Mouse (Mus musculus): ENCODE data around the gene Tbc1d24.

Gene Tbc1d24

DNA sequence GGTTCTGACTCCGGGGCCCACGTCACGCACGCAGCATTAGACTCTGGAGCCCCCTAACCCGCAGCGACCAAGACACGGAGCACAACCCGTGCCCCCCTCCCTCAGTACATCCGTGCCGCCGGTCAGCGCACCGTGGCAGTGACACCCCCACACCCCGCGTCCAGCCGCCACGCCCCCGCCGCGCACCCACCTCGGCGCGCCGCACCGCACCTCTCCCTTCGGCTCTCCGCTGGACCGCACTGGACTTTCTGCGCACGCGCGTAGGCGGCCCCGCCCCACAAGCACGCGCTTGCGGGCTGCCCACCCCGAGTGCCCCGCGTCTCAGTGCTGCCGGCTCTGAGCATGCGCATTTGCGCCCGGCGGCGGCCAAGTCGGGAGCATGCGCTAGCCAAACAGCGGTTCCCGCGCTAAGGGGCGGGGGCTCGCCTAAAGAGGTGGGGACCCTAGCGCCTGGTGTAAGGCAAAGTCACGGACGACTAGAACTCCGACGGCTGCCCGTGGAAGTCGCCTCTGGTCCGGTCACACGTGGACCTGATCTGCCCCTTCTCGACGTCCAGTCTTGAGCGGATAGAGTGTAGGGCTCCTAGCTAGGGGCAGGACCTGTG is at the start of gene Tbc1d24:
Gene Tbc1d24 (minus strand): TSS at position 279 of the 605 bp plus-strand sequence.
- DNase-seq: peak; percentile 97

DNA sequence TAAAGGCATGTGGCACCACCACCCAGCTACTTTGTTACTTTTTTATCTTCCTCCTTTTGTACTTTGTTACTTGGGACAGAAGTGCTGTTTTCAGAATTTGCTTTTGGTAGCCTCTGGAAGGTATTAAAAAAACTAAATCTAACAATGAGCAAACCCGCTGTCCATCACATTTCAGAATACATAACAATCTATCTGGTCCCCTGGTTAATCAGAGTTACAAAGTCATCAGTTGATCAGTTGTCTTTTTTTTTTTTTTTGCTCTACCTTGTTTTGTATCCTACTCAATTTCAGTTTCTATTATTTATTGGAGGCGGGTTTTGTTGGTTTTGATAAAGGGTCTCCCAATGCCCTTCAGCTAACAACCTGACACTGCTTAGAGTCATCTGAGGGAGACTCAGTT is 47.0 kb upstream of the Tbc1d24 start:
- DNase-seq: no peak

DNA sequence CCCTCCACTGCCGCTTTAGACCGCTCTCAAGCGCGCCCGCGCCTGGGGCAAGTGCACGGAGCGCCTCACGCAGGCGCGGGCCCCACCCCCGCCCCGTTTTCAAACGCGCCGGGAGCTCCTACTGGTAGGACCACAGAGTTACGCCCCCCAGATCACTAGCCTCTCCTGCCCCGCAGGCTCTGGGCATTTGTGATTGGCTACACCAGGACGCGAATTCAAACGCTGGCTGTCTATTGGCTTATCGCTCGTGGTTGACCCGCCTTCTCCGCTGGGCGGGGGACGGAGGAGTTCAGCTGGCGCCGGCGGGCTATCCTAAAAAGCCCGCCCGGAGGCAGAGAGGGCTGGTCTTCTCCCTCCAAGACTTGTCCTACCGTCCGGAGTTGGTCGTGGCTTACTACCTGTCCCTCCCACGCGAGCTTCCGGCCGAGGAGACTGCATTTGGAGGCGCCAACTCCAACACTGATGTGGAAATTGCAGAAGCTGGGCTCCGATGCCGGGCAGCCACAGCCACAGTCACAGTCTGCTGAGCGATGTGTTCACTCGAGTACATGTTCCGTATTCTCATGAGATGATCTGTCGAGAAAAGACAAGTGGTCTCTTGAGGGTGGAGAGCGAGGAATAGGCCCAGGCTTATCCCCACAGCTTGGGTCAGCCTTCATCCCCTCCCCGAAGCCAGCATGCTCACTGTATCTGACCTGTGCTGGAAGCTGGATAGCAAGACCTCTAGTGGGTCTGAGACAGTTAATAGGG is 46.1 kb upstream of the Tbc1d24 start, which contains the start of gene Ccnf:
Gene Ccnf (minus strand): TSS at position 165 of the 750 bp plus-strand sequence.
- DNase-seq: peak; percentile 99

DNA sequence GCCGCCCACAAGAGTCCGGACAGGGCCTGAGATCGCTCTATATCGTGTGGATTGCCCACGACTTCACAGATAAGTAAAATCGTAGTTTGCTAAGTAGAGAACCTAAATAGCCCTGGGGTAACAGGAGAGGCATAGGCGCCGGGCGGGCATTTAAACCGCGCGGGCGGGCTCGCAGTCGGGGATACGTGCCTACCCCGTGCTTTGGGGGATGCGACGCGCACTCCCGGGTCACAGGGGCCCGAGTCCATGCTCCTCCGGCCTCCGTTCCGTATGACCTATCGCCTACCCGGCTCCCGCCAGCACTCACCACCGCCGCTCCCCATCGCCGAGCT is 45.6 kb upstream of the Tbc1d24 start:
- DNase-seq: no peak

DNA sequence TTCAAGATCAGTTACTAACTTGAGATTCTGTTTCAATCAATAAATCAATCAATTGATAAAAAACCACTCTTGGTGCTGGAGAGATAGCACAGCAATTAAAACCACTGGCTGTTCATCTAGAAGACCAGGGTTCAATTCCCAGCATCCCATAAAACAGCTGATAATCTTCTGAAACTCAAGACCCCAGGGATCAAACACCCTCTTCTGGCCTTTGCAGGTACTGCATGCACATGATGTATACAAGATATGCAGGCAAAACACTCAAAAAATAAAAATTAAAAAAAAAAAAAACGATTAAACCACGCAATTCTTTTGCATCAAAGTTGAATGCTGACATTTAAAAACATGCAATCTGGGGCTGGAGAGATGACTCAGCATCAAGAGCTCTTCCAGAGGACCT is 43.3 kb upstream of the Tbc1d24 start:
- no peak for DNase-seq

DNA sequence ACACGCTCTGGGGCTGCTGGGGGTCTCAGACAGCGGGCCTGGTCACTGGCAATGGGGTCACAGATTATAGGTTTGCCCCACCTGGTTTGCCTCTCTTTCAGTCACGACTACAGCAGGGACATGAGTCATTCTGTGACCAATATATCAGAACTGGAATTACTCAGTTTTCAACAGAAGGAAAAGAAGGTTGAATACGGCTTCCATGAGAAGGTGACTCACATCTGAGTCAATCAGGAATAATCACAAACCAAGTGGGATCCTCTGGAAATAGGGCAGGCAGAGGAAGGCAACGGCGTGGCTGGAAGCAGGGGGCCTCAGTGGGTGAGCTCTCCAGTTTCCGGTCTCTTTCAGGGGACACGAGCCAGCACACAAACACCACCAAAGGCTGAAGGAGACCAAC is 38.7 kb upstream of the Tbc1d24 start:
- DNase-seq: no peak

DNA sequence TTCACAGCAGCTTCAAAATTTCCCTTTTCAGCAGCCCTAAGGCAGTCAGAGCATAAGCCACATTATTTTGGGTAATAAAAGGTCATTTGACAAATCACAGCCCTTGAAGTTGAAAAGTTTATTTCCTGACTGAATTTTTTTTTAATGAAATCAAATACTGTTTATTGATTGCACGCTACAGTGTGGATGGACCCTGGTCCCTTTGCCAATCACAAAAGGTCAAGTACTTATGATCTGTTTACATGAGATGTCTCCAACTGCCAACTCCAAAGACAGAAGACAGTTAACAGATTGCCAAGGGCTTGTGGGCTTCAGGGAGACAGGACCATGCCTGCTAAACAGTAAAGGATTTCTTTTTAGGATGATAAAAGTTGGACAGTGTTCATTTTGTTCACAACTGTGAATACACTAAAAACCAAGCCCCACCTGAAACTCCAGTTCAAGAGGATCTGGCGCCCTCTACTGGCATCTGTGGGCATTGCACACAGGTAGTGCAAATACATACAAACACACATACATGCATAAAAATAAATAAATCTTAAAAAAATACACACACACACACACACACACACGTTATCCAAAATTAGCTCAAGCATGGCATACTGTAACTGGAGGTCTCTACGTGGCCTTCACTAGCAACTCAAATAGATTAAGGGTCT is 38.1 kb upstream of the Tbc1d24 start:
- DNase-seq: peak; percentile 75

DNA sequence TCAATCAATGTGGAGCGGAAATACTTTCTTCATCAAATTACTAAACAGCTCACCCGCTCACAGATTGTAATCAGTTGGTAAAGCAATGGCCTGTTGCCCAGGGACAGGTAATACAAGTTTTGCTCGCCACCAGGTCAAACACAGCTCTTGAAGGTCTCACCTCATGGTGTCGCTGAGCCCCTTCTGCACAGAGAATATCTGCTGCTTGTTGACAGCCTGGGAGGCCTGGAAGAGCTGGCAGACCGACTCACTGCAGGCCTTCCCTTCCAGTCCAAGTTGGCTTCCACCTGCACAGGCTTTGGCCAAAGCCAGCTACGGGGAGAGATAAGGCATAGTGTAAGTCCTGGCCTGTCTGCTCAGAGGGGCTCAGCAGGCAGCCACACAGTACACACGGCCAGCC is 31.6 kb upstream of the Tbc1d24 start:
- DNase-seq: no peak

DNA sequence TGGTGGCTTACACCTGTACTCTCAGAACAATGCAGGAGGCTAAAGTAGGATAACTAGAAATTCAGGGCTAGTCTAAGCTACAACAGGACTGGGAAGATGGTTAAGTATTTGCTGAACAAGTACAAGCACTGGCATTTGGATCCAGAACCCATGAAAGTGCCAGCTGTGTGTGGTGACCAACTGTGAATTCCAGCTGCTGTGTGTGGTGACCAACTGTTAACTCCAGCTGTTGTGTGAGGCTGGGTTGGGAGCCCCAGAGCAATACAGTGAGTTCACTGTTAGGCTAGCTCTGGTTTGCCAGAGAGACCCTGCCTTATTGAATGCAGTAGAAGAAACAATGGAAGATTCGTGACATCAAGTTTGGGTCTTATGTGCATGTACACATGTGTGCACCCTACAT is 31.1 kb upstream of the Tbc1d24 start:
- DNase-seq: no peak

DNA sequence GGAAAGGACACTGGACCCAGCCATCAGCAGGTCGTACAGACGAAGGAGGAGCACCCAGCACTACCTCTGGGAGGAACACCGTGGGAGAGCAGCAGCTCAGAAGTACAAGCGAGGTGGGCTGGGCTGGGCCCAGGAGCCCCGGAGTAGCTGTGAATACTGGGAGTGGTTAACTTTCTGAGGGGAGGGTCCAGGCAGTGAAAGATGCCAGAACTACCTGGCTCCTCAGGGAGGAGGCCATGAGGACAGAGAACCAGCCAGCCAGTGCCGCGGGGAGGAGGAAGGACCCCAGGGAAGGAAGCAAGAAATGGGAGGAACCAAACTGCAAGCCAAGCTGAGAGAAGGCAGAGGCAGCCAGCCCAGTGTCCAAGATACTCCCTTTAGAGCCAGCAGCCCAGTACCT is 22.6 kb upstream of the Tbc1d24 start:
- DNase-seq: no peak

DNA sequence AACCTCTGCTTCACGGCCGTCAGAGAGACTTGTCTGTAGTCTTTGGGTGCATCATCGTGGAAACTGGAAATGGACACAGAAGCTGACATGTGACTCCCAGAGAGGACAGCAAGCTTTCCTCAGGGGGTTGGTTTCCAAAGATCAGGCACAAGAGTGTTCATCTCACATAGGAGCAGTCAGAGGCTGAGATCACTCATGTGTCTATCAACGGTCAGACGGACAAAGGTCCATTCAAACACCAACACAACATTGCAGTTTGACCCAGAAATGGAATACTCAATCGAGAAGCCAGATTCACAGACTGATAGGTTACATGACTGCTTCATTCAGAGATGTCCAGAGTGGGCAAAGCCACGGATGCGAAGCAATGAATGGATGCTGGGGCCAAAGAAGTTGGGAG is 21.4 kb upstream of the Tbc1d24 start:
- DNase-seq: no peak

DNA sequence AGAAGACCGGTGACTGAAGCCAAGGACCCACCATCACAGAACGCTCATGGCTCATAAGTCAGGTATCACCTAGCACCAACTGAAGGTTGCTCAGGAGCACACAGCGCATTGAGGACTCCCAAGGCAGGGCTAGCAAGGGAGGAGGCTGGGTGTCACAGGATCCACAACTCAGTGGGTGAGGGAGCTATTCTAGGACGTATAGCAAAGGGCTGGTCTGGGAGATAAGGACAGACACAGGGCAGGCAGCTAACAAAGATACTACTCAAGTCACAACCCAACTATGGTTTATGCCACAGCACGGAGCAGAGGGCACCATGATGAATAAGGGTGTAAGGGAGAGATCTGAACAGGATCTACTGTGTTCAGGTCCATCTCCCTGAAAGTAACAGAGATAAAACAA is 20.5 kb upstream of the Tbc1d24 start:
- DNase-seq: peak; percentile 82

DNA sequence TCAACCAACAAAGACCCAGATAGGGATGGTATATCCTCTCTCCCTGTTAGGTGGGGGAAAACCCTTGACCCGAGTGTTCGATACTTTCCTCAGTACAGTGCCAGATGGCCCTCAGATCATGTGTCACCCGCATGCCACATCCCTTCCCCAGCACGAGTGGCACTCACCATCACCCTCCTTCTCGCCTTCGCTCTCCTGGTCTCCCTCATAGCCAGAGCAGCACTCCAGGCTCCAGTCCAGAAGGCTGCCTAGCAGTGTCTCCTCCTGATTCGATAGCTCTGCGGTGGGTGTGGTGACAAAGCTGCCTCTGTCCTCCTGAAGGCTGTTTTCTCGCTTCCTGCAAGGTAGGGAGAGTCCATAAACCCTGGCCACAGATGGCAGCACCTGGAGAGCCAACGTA is 19.4 kb upstream of the Tbc1d24 start:
- no peak for DNase-seq

DNA sequence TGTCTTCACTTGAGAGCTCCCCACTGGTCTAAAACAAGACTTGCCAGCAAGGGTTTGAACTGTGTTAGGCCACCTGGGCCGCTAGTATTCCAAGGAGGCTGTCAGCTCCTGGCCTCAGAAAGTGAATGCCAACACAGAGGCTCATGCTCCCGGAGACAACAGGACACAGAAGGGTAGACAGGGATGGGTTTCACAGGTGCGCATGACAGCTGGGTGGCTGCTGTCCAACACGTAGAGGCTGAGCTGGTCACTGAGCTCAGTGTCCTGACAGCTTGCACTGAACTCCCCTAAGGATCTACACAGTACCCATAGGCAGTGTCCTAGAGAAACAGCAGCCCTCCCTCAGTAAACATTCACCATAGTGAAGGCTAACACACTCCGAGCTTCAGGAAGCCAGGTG is 18.2 kb upstream of the Tbc1d24 start:
- no peak for DNase-seq

DNA sequence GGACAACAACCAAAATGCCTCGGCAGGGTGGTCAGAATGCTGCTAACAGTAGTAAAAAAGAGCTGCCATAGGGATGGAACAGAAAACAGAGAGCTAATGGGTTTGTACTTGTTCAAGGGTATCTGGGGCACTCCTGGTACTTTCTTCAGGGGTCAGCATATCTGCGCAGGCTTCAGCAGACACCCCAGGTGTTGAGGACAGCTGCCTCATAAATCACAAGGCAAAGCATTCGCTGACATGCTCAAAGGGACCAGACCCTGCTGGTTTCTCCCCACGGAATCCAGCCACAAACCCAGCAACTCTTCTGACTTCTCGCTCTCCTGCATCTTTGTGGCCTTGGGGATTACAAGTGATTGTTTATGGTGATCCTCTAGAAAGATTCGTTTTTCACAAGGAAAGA is 17.3 kb upstream of the Tbc1d24 start:
- DNase-seq: no peak

DNA sequence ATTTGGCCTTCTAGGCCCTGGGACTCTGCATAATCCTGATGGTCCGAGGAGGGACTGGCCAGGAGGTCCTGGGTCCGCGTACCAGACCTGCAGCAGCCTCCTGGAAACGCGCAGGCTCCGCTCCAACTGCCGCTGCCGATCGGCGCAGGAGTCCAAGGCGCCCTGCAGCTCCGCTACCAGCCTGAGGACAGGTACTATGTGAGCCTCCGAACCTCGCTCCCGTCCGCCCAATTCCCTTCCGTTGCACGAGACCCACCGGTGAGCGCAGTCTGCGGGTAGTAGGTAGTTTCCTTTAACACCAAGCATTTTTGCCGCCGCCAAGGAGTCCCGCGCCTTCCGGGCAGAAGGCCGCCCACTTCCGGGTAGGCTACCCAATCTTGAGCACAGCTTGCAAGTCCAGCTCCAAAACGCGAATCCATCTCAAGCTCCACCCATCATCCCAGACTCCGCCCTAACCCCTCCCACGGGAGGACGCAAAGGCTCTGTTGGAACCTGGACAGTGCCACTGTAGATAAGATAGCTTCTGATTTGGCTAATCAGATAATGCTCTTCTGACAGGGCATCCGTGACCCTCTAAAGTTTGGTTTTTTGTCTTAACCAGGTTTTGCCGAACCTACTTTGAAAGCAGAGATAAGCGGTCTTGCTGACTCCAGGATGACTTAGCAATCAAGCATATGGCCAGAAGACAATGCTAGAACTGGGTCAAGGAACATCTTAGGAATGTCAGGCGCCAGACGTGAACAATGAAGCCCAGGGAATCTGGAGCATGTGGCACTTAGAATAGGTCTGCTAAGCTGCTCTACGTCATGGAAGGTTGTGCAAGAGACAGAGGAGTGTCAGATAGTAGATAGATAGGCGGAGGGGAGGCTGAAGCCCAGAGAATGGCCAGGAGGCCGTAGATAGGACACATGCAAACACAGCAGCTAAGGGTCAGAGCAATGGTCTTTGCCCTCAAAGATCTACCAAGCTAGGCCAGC is 15.4 kb upstream of the Tbc1d24 start, which contains the start of gene Tedc2:
Gene Tedc2 (minus strand): TSS at position 417 of the 977 bp plus-strand sequence.
- DNase-seq: peak; percentile 97

DNA sequence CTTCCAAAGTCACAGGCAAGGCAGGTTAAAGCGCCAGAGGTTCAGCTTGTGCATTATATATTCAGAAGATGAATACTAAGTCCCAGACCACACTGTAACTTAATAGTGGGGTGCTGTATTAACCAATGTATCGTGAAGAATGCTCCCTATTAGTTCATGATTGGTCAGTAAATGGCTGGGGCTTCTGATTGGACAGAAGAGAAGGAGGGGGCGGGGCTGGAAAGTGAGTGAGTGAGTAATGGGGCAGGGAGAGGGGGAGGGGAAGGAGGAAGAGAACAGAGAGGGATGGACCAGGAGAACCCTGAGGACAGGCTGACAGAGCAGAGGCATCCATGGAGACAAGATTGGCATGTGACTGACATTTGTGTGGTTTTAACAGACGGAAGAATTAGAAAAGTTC is 11.5 kb upstream of the Tbc1d24 start:
- no peak for DNase-seq

DNA sequence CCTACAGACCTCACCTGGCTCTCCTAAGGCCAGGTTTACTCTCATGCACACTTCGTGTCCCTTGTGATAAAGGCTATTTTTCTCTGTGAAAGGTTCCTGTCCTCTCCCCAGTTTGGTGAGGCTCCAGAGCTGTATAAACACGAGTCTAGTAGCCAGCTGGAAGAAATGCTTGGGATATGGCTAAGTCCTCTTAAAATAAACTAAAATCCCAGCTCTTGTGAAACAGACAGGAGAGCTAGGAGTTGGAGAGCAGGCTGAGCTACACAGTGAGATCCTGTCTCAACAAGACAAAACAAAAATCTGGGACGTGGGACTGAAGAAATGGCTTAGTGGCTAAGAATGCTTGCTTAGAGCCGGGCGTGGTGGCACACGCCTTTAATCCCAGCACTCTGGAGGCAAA is 7.8 kb upstream of the Tbc1d24 start:
- no peak for DNase-seq

DNA sequence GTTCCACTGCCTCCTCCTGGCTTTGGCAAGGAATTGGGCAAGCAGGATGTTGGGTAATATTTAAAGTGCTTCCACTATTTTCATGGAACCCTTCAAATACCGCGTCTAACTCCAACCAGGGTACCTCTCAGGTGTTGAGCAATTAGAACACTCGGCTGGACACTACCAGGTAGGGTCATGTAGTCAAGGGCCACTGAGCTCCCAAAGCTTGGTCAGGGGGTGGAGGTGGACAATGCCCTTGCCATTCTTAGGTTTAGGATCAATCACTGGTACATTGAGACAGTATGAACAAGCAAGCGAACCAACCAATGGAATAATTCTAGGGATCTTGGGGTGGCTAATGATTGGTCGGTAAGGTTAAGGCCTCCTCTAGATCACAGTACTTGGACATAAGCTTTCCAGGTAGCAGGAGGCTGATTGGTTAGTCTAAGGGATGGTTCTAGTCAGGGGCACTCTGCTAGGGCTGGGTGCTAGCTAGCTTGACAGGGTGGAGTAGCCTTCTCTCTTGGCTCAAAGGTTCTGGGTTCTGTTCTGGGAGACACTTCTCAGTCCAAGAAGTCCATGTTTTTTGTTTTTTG is 7.2 kb upstream of the Tbc1d24 start:
- no peak for DNase-seq

DNA sequence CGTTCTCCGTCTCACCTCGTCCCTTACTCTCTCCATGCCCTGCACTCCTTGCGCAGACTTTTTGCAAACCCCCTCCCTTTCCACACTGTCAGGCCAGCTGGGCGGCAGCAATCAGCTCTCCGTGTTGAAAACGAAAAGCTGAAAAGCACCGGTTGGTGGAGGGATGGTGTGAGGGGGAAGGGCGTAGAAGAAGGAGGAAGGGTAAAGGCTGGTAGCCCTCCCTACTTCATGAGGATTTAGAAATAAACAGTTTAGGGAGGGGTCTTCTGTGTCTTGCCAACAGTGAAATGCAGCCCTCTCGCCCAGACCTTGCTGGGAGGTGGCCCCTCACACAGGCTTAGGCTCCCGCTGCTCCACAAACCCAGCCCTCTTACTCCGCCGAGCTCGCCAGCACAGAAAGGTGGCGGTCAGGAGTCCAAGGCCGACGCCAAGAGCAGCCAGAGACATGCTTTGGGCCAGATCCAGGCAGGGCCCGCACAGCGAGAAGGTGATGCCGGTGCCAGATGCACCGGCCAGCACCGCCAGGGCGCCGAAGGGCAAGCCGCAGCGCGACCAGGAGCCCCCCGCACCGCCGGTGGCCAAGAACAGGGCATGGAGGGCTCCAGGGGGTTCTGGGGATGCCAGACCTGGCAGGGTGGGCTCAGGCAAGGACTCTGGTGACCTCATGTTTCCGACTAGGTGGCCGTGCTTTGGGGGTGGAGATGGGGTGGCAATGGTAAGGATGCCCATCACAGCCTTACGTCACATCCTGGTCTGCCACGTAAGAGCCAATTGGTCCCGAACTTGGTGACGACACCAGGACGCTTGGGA is 6.5 kb upstream of the Tbc1d24 start:
- peak; percentile 62 for DNase-seq

DNA sequence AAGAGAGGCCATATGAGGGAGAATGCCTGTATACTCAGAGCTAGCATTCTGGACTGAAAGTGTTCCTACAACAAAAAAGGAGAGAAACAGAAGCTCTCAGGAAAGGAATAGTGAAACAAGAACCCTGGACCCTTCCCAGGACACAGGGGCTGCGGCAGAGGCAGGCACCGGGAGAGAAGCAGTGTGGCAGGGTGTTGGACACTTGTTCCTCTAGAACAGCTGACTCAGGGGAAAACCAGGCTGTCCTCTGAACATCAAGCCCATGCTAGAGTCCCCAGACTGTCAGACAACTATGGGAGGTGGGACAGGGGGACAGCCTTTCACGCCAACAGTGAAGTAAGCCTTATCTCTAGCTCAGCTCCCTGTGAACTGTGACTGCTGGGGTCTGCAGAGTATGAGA is 5.2 kb upstream of the Tbc1d24 start:
- no peak for DNase-seq

DNA sequence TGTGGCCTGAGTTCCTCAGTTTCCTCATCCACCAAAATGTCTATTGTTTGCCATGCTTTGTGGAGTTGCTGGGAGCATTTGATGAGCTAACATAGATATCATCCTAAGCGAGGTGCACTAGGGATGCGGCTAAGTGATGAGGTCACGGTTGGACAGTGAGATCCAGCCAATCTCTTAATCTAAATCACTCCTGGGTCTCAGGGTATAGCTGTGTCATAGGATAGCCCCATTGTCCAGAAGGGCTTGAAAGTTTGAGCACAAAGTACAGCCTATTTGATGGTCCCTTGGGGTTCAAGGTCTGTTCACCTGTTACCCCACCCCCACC is 4.5 kb upstream of the Tbc1d24 start:
- no peak for DNase-seq

Data from liver (tissue).